Mouse (Mus musculus) heart, adult 2 months (tissue): ENCODE measurements at regions not wholly inside any gene's neighbourhood (a gene's known extent, or its start where the extent isn't known, plus 50 kb on each side); places are given as distances from the start of the nearest gene placed in this dataset.

ENCODE experiments used
- DNase-seq, 2 experiments: peaks; one replicate each; pipeline ENCODE4 v3.0.0; 2021
- H3K27ac ChIP-seq: fragments of 200-600 bp; 2 replicates; pipeline ENCODE4 v1.8.1; 2022
- H3K27me3 ChIP-seq: fragments of 200-500 bp; 2 replicates; pipeline ENCODE4 v1.6.1; 2012; ENCODE audit warnings: mild to moderate bottlenecking, low read length, inconsistent platforms, mixed read lengths; ENCODE audit not compliant: control insufficient read depth, insufficient read depth
- H3K36me3 ChIP-seq: fragments of 200-500 bp; 2 replicates; pipeline ENCODE4 v1.6.1; 2012; ENCODE audit warnings: low read length, inconsistent platforms; ENCODE audit not compliant: control insufficient read depth, insufficient read depth
- H3K4me1 ChIP-seq: fragments of 200-500 bp; 2 replicates; pipeline ENCODE4 v1.6.1; 2011; ENCODE audit warnings: low read length; ENCODE audit not compliant: control insufficient read depth, insufficient read depth
- H3K4me3 ChIP-seq: fragments of 200-600 bp; 2 replicates; pipeline ENCODE4 v1.8.1; 2022
- H3K79me2 ChIP-seq: fragments of 200-500 bp; replicated peaks from 2 replicates; pipeline ENCODE4 v1.6.1; 2012; ENCODE audit warnings: mild to moderate bottlenecking, inconsistent platforms, low read length, moderate library complexity, mixed read lengths; ENCODE audit not compliant: control insufficient read depth, insufficient read depth
- H3K9ac ChIP-seq: fragments of 200-500 bp; 2 replicates; pipeline ENCODE4 v1.6.1; 2012; ENCODE audit warnings: low read depth, mild to moderate bottlenecking, control low read depth, inconsistent platforms, low read length, mixed read lengths
- CTCF ChIP-seq: fragments of 200-600 bp; IDR thresholded peaks from 2 replicates; pipeline ENCODE4 v1.8.1; 2022; ENCODE audit warnings: antibody characterized with exemption, mild to moderate bottlenecking, moderate library complexity
- EP300 ChIP-seq: fragments of 200-500 bp; IDR thresholded peaks from 2 replicates; pipeline ENCODE4 v1.6.1; 2011; ENCODE audit warnings: low read depth, low read length, control low read depth; ENCODE audit not compliant: insufficient read depth
- POLR2A ChIP-seq: fragments of 200-500 bp; IDR thresholded peaks from 2 replicates; pipeline ENCODE4 v1.6.1; 2011; ENCODE audit warnings: mild to moderate bottlenecking, low read depth, low read length, control low read depth; ENCODE audit not compliant: insufficient read depth
- WGBS: fragments of 180-500 bp; shearing (Covaris S2); methylation state at CpG from one replicate; pipeline ENCODE4 v1.1.7; 2018; 5-methylcytosine and 5-hydroxymethylcytosine counted together
- intact Hi-C: fragments of 180-260 bp; cut with DNase I; formaldehyde crosslinking; loops from one replicate; pipeline ENCODE4 v1.15.1; 2025

GRCm38 (mm10) chr16:52534601-52535000, 80.7 kb upstream of the Alcam start:
- no peaks in the 10 kb centered on the region for H3K27me3 ChIP-seq
- no peak overlapping the region for H3K27ac ChIP-seq
- H3K9ac ChIP-seq, result no peak overlapping the region
- H3K4me1 ChIP-seq, result no peaks in the 10 kb centered on the region
- H3K79me2 ChIP-seq, result no peaks in the 10 kb centered on the region
- intact Hi-C loops, result no loop called here
- H3K36me3 ChIP-seq, result no peaks in the 10 kb centered on the region
- DNase-seq, result no peak
- H3K4me3 ChIP-seq, result no peak overlapping the region
- TF ChIP-seq EP300, result no peak
- TF ChIP-seq CTCF, result no peak
- TF ChIP-seq POLR2A, result no peak
- WGBS, result 71% methylated on average over 1 of the region's 1 CpGs

GRCm38 (mm10) chr16:52532475-52533083, 78.7 kb upstream of the Alcam start:
- Histone ChIP-seq H3K27me3 (no peaks in the 10 kb centered on the region), H3K4me1 (no peaks in the 10 kb centered on the region), H3K36me3 (no peaks in the 10 kb centered on the region), H3K27ac (no peak overlapping the region), H3K4me3 (no peak overlapping the region), H3K79me2 (no peaks in the 10 kb centered on the region), H3K9ac (no peak overlapping the region)
- intact Hi-C loops, result no loop called here
- no peak for DNase-seq
- TF ChIP-seq EP300 (no peak), CTCF (no peak), POLR2A (no peak)
- 65% methylated on average over 1 of the region's 1 CpGs for WGBS

- WGBS, result 54% methylated on average over 5 of the region's 5 CpGs
- TF ChIP-seq EP300, result no peak
- TF ChIP-seq CTCF, result no peak
- no peak for TF ChIP-seq POLR2A
Measured at GRCm38 (mm10) chr16:52513546-52514409, 59.9 kb upstream of the Alcam start.

GRCm38 (mm10) chr16:52508633-52509379, 54.9 kb upstream of the Alcam start:
- 49% methylated on average over 10 of the region's 10 CpGs for WGBS
- intact Hi-C loops, result no loop called here

More at GRCm38 (mm10) chr16:52513546-52514409, 59.9 kb upstream of the Alcam start:
- H3K27me3 ChIP-seq, result no peaks in the 10 kb centered on the region
- H3K4me3 ChIP-seq, result no peak overlapping the region
- no peak for DNase-seq
- no peaks in the 10 kb centered on the region for H3K36me3 ChIP-seq
- H3K4me1 ChIP-seq, result no peaks in the 10 kb centered on the region
- intact Hi-C loops, result no loop called here
- H3K27ac ChIP-seq, result no peak overlapping the region
- no peaks in the 10 kb centered on the region for H3K79me2 ChIP-seq
- H3K9ac ChIP-seq, result no peak overlapping the region

More at GRCm38 (mm10) chr16:52508633-52509379, 54.9 kb upstream of the Alcam start:
- H3K9ac ChIP-seq, result no peak overlapping the region
- no peaks in the 10 kb centered on the region for H3K36me3 ChIP-seq
- no peak overlapping the region for H3K27ac ChIP-seq
- H3K4me3 ChIP-seq, result no peak overlapping the region
- no peaks in the 10 kb centered on the region for H3K27me3 ChIP-seq
- H3K79me2 ChIP-seq, result no peaks in the 10 kb centered on the region
- no peaks in the 10 kb centered on the region for H3K4me1 ChIP-seq
- no peak for DNase-seq
- TF ChIP-seq CTCF (no peak), POLR2A (no peak), EP300 (no peak)
